Mouse (Mus musculus) fibroblast of lung, adult 2 months (primary cell): ENCODE data around the gene Ugt8a.
A peak's percentile ranks its signal among the peaks of the same experiment; 100 is the strongest.

ENCODE experiments used
- DNase-seq: peaks from one replicate; pipeline ENCODE4 v3.0.0-alpha.2; 2011; ENCODE audit warnings: low read depth

Ugt8a gene

DNA sequence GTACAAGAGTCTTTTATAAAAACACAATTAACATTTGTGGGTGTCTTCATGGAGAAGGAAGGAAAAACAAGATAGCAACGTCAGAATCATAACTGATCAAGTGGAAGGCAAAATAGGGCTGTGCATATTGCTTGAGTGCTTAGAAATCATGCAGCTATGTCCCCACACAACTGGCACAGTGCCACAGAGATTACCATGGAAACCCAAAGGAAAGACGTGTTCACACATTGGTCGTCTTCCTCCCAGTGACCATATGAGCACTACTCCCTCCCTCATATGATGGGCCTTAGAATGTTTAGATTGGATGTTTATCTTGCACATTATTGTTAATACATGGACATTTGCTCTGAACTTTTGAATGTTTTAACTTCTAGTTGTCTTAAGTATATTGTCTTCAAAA, 76.8 kb downstream of the Ugt8a start:
- no peak for DNase-seq

DNA sequence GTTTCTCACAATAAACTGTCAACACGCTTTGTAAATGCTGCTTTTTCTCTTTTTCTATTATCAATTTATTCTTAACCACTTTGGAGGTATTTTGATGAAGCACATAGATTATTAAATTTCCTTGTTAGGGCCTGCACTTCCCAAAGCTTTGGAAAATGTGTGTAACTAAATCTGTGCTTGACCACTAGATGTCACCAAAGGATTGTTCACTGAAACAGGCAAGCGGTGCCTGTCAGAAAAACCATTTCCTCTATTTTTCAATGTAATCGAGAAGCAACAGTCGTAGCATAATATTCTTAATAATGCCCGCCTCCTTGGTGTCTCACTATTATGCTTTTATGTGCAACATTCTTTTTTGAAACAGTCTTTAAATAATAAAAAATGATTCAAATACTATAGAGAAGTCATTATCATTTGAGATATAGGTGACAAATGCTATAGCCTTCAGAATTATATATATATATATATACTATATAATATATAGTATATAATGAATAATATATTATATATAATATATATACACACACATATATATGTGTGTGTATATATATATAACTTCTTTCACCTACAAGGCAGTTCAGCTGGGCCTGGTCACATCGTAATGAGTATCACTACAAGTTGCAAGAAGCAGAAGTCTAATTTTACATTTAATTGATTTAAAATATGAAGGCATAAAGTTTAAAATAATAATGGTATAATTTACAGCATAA, 89.1 kb downstream of the Ugt8a start:
- DNase-seq, result peak; percentile 31

DNA sequence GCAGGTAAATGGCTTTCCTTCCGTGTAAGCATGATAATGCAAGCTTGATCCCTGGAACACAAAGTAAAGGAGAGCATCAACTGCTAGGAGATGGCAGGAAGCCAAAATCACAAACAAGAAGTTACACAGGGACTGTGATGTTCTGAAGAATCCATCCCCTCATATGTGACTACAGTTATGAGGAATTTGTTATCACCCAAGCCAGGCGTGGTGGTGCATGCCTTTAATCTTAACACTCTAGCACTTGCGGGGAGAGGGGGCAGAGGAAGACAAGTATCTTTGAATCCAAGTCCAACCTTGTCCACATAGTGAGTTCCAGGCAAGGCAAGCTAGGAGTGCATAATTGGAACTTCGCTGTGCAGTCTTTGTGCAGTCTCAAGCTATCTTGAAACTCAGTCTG, 110.4 kb downstream of the Ugt8a start:
- no peak for DNase-seq

DNA sequence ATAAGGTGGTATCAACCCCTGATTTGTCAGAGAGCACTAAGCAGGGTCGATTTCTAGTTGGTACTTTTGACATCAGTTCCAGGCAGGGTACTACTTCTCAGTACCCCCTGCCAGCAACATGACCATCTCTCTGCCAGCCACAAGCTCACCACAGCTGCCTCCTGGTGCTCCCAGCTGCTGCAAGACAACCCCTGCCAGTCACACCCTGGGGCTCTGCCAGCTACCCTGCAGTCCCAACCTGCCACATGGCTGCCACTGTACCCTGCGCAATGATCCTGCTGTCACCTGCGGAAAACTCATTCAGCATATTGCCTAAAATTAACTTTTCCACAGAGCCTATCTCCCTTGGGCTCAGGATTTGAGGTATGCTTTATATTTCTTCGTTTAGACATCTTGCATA, 111.2 kb downstream of the Ugt8a start:
- DNase-seq, result no peak

DNA sequence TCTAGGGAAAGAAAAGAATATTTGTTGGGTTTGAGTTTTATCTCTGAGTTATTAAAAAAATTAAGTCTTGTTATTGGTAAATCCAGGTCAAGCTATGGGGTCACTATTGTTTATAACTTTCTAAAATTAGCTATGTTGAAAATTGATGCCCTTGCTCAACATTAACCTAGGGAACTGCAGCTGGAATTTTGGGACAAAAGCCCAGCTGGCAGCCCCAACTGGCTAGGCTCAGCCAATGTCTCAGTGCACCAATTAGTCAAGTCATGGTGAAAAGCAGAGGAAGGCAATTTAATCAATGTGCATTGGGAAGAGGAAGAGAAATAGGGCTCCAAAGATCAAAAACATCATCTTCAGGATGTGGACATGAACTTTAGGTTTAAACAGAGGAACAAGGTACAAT, 118.7 kb downstream of the Ugt8a start:
- peak; percentile 2 for DNase-seq
